Mouse (Mus musculus): ENCODE results near the gene Mapkapk3.

Gene Mapkapk3

GRCm38 (mm10) chr9:107289211-107290076, at the start of gene Mapkapk3:
TSS of gene Mapkapk3 (minus strand) at chr9:107289877.
- DNase-seq (ENCODE audit: low spot score in 2 of 2) = peak; percentile 73 to 92

- peak; percentile 57 to 76 for DNase-seq (ENCODE audit: low spot score in 2 of 2)
These were observed 48.7 kb upstream of the Mapkapk3 start, which contains the start of gene Hemk1 for GRCm38 (mm10) chr9:107338172-107338883. TSS of gene Hemk1 (minus strand) at chr9:107338350.

GRCm38 (mm10) chr9:107336386-107336785, 46.7 kb upstream of the Mapkapk3 start:
- DNase-seq (ENCODE audit: low spot score in 2 of 2) = no peak

- peak; percentile 70 to 84 for DNase-seq (ENCODE audit: low spot score in 2 of 2)
These were observed 46.2 kb upstream of the Mapkapk3 start for GRCm38 (mm10) chr9:107335909-107336308.

- DNase-seq (ENCODE audit: low spot score in 2 of 2) = no peak
These were observed 45.4 kb upstream of the Mapkapk3 start for GRCm38 (mm10) chr9:107335046-107335445.

GRCm38 (mm10) chr9:107334356-107334755, 44.7 kb upstream of the Mapkapk3 start:
- DNase-seq (ENCODE audit: low spot score in 2 of 2) = no peak

- DNase-seq (ENCODE audit: low spot score in 2 of 2) = no peak
These were observed 44.0 kb upstream of the Mapkapk3 start for GRCm38 (mm10) chr9:107333686-107334085.

- DNase-seq (ENCODE audit: low spot score in 2 of 2) = no peak
These were observed 41.1 kb upstream of the Mapkapk3 start for GRCm38 (mm10) chr9:107330791-107331190.

- DNase-seq (ENCODE audit: low spot score in 2 of 2) = no peak
These were observed 38.4 kb upstream of the Mapkapk3 start for GRCm38 (mm10) chr9:107327879-107328620.

GRCm38 (mm10) chr9:107325904-107326303, 36.2 kb upstream of the Mapkapk3 start:
- no peak for DNase-seq (ENCODE audit: low spot score in 2 of 2)

- DNase-seq (ENCODE audit: low spot score in 2 of 2) = no peak
These were observed 35.3 kb upstream of the Mapkapk3 start for GRCm38 (mm10) chr9:107324799-107325561.

GRCm38 (mm10) chr9:107323558-107323957, 33.9 kb upstream of the Mapkapk3 start:
- DNase-seq (ENCODE audit: low spot score in 2 of 2) = no peak

- DNase-seq (ENCODE audit: low spot score in 2 of 2) = no peak
These were observed 32.9 kb upstream of the Mapkapk3 start for GRCm38 (mm10) chr9:107322461-107323050.

- DNase-seq (ENCODE audit: low spot score in 2 of 2) = no peak
These were observed 26.1 kb upstream of the Mapkapk3 start for GRCm38 (mm10) chr9:107315791-107316190.

- DNase-seq (ENCODE audit: low spot score in 2 of 2) = no peak
These were observed 24.2 kb upstream of the Mapkapk3 start for GRCm38 (mm10) chr9:107313926-107314325.

- peak; percentile 70 for DNase-seq (ENCODE audit: low spot score in 2 of 2)
These were observed 23.3 kb upstream of the Mapkapk3 start for GRCm38 (mm10) chr9:107312811-107313584.

- DNase-seq (ENCODE audit: low spot score in 2 of 2) = no peak
These were observed 19.9 kb upstream of the Mapkapk3 start for GRCm38 (mm10) chr9:107309600-107309999.

- no peak for DNase-seq (ENCODE audit: low spot score in 2 of 2)
These were observed 19.5 kb upstream of the Mapkapk3 start for GRCm38 (mm10) chr9:107309171-107309570.

GRCm38 (mm10) chr9:107308346-107309000, 18.8 kb upstream of the Mapkapk3 start:
- no peak for DNase-seq (ENCODE audit: low spot score in 2 of 2)

All from spleen, postnatal 10 days (tissue).